Mouse (Mus musculus): Measurements from ENCODE around the gene Kcnma1.

GRCm38 (mm10) chr14:23942103-23942502 is 72.2 kb downstream of the Kcnma1 start:
- TF ChIP-seq CTCF (IDR thresholded peaks at IDR 0.05) (no peak), EP300 (IDR thresholded peaks at IDR 0.05) (no peak)

All from lung, postnatal 0 days (tissue).